Mouse (Mus musculus): ENCODE data around the gene Acsl3.

GRCm38 (mm10) chr1:78647317-78647885 is 10.2 kb upstream of the Acsl3 start:
- TF ChIP-seq CTCF (IDR thresholded peaks at IDR 0.05) (no peak), EP300 (IDR thresholded peaks at IDR 0.05) (no peak)

Data from lung, postnatal 0 days (tissue).